Mouse (Mus musculus) cerebellum, adult 2 months (tissue): Measurements from ENCODE around the gene Ttll6. TPM values are rescaled to one million over a fixed set of nuclear protein-coding genes. Genes with fewer than 3 reads are reported as not detected.
"Not testable (repeated sequence)": the region's sequence is repeated elsewhere in the genome, so short reads cannot be mapped to it uniquely, and the experiment has no call there.

Experiments used
- DNase-seq, 2 experiments: peaks; one replicate each; pipeline ENCODE4 v3.0.0; 2021
- H3K27ac ChIP-seq: fragments of 200-500 bp; 2 replicates; pipeline ENCODE4 v1.5.1; 2012; ENCODE audit warnings: low read length, control low read depth, inconsistent platforms; ENCODE audit not compliant: insufficient read depth
- H3K27me3 ChIP-seq: fragments of 200-500 bp; 2 replicates; pipeline ENCODE4 v1.6.1; 2012; ENCODE audit warnings: inconsistent platforms, mild to moderate bottlenecking, low read length, moderate library complexity; ENCODE audit not compliant: control insufficient read depth, insufficient read depth
- H3K4me1 ChIP-seq: fragments of 200-500 bp; 2 replicates; pipeline ENCODE4 v1.6.1; 2011; ENCODE audit warnings: low read length; ENCODE audit not compliant: control insufficient read depth, insufficient read depth
- H3K4me3 ChIP-seq: fragments of 200-500 bp; replicated peaks from 2 replicates; pipeline ENCODE3; 2011; ENCODE audit warnings: mild to moderate bottlenecking, low read depth, low read length, control low read depth; ENCODE audit not compliant: insufficient read depth
- CTCF ChIP-seq: fragments of 200-500 bp; IDR thresholded peaks from 2 replicates; pipeline ENCODE4 v1.5.1; 2011; ENCODE audit warnings: low read depth, mild to moderate bottlenecking, control low read depth, low read length, moderate library complexity, borderline replicate concordance; ENCODE audit not compliant: insufficient read depth
- POLR2A ChIP-seq: fragments of 200-500 bp; IDR thresholded peaks from 2 replicates; pipeline ENCODE4 v1.6.1; 2011; ENCODE audit warnings: low read length, control low read depth, borderline replicate concordance; ENCODE audit not compliant: insufficient read depth
- WGBS: fragments of 180-500 bp; shearing (Covaris S2); methylation state at CpG from one replicate; pipeline ENCODE4 v1.1.7; 2018; 5-methylcytosine and 5-hydroxymethylcytosine counted together
- polyA plus RNA-seq: library from polyadenylated mRNA; depleted of rRNA; stranded (reverse); fragments of >200 nt; gene quantifications from 2 replicates; pipeline ENCODE4 v1.2.3, GENCODE M21; 2012

Ttll6 gene
- polyA plus RNA-seq, 1 experiment: 0.39 TPM

DNA sequence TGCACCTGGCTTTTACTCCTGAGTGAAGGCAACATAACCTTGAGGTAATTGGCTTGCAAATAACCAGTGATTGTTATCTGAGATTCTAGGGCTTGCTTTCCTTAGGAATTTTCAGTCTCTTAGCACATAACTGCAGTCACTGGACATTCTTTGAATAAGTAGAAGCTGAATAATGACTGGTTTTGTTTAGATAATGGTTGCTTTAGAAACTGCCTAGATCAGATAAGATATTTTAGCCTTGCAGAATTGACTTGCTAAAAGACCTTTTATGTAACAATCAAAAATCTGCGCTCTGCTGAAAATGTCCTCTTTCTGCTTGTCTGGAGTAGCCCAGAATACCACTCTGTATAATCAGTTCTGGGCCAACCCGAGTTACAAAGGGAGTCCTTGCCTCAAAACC lies 19.5 kb upstream of the Ttll6 start:
- Histone ChIP-seq H3K4me1 (no peaks in the 10 kb centered on the region), H3K27ac (no peak overlapping the region), H3K4me3 (no peak overlapping the region), H3K27me3 (no peaks in the 10 kb centered on the region)
- TF ChIP-seq POLR2A (no peak), CTCF (no peak)
- DNase-seq: no peak
- 57% methylated on average over 2 of the region's 2 CpGs for WGBS

DNA sequence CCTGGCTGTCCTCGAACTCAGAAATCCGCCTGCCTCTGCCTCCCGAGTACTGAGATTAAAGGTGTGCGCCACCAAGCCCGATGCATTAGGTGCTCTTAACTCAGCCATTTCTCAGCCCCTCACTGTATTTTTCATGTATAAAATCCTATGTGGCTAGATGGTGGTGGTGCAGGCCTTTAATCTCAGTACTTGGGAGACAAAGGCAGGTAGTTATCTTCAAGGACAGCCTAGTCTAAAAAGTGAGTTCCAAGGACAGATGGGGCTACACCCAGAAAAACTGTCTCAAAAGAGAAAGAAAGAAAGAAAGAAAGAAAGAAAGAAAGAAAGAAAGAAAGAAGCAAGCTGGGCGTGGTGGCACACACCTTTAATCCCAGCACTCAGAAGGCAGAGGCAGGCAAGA lies 18.2 kb upstream of the Ttll6 start:
- 92% methylated on average over 6 of the region's 6 CpGs for WGBS
- no peaks in the 10 kb centered on the region for H3K27me3 ChIP-seq
- H3K4me3 ChIP-seq: no peak overlapping the region
- no peak overlapping the region for H3K27ac ChIP-seq
- no peak for DNase-seq
- TF ChIP-seq CTCF (no peak), POLR2A (no peak)
- no peaks in the 10 kb centered on the region for H3K4me1 ChIP-seq

DNA sequence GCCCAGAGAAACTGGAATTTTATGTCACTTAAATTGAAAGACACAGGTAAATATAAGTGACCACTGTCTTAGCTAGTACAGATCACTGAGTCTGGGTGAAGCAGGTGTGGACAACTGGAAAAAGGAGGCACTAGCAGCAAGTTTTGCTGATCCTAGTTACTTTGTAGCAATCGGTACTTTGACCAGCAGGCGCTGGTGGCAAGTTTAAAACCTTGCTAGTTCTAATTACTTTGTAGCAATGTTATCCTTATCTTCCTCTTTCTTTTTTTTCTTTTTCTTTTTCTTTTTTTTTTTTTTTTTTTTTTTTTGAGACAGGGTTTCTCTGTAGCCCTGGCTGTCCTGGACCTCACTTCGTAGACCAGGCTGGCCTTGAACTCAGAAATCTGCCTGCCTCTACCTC lies 17.5 kb upstream of the Ttll6 start:
- Histone ChIP-seq H3K4me1 (no peaks in the 10 kb centered on the region), H3K27ac (no peak overlapping the region), H3K4me3 (no peak overlapping the region), H3K27me3 (no peaks in the 10 kb centered on the region; the same call in 1 of the 2 replicates)
- no peak for DNase-seq
- WGBS: 83% methylated on average over 3 of the region's 3 CpGs
- TF ChIP-seq CTCF (no peak), POLR2A (no peak)

DNA sequence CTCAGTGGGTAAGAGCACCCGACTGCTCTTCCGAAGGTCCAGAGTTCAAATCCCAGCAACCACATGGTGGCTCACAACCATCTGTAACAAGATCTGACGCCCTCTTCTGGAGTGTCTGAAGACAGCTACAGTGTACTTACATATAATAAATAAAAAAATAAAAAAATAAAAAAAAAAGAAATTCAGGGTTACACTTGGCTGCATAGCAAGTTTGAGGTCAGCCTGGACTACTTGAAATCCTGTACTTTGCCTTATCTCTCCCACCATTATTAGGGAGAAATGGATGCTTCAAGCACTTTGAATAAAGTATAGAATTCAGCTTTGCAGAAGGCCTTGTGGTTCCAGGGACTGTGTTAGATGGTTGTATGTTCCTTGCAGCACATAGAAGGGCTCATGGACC lies 16.7 kb upstream of the Ttll6 start:
- H3K4me3 ChIP-seq, H3K27ac ChIP-seq, DNase-seq, H3K4me1 ChIP-seq, H3K27me3 ChIP-seq: not testable (repeated sequence)
- 75% methylated on average over 3 of the region's 3 CpGs for WGBS

DNA sequence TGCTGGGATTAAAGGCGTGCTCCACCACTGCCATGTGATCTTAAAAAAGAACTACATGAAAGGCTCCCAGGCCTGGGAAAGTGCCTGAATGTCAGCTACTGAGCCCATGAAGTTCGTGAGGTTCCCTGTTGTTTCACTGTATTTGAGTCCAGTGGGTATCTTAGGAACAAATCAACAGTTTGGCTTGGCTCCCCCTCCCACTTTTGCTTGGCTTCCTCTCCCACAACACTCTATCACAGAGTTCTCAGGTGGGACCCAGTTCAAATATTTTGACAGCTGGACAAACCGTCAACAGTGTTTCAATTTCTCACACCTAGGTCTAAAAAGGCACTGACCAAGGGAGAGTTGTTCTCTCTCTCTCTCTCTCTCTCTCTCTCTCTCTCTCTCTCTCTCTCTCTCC lies 14.2 kb upstream of the Ttll6 start:
- no peak for DNase-seq
- H3K27ac ChIP-seq: no peak overlapping the region
- peaks cover 4% of the 10 kb centered on the region; the same call in 1 of the 2 replicates for H3K27me3 ChIP-seq
- H3K4me1 ChIP-seq: no peaks in the 10 kb centered on the region
- WGBS: 64% methylated on average over 3 of the region's 3 CpGs
- TF ChIP-seq CTCF (no peak), POLR2A (no peak)
- H3K4me3 ChIP-seq: no peak overlapping the region

- H3K27me3 ChIP-seq, H3K4me3 ChIP-seq, DNase-seq, H3K4me1 ChIP-seq, H3K27ac ChIP-seq: not testable (repeated sequence)
- 73% methylated on average over 4 of the region's 4 CpGs for WGBS
Observed at GRCm38 (mm10) chr11:96122806-96123205, 10.8 kb upstream of the Ttll6 start.

DNA sequence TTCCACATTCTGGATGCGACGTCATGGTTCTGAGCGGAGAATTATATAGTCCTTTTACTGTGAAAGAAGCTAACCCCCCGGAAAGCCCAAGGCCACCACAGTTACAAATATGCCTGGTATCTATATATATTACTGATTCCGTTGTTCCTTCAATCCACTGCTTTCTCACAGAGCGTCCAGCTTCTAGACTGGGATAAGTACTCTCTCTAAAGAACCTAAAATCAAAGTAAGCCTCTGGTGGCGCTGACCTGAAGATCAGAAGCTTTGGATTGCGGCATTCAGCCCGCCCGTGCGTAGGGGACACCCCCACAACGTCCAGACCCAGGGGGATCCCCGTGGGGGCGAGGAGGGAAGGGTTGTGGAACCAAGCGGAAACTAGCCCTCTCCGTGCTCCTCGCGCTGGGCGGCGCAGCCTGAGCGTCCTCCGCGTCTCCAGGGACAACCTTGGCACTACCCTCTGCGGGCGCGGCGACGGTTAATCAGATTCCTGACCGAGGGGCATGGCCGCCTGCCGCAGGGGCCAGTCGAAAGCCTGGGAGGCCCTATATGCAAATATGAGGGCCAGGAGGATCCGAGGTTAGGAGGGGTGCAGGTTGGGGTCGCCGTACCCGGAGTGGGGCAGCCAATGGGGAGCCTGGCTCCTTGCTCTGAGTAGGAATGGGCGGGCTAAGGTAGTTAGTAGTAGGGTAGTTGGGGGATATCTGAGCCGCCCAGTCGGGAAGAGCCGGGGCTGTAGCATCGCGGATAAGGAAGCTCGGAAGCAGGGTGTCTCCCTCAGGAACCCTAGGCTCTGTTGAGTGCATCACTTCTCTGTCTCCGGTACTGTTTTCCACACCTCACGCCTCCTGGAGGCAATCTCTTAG lies 9.3 kb upstream of the Ttll6 start:
- no peaks in the 10 kb centered on the region for H3K4me1 ChIP-seq
- no peak overlapping the region for H3K4me3 ChIP-seq
- WGBS: 3% methylated on average over 45 of the region's 45 CpGs
- TF ChIP-seq POLR2A: no peak
- TF ChIP-seq CTCF: no peak
- no peak overlapping the region for H3K27ac ChIP-seq
- DNase-seq: no peak
- peaks cover 4% of the 10 kb centered on the region; the same call in 1 of the 2 replicates for H3K27me3 ChIP-seq

GRCm38 (mm10) chr11:96130606-96131005 lies 3.0 kb upstream of the Ttll6 start:
- Histone ChIP-seq H3K27ac (no peak overlapping the region), H3K4me1 (no peaks in the 10 kb centered on the region), H3K27me3 (no peaks in the 10 kb centered on the region), H3K4me3 (no peak overlapping the region)
- no peak for DNase-seq
- TF ChIP-seq CTCF (no peak), POLR2A (no peak)
- 60% methylated on average over 10 of the region's 10 CpGs for WGBS
